19 mouse cellular contexts compared by ENCODE assay signal in genomic region chr16:24200200-24200599, GRCm38 (mm10).
DNase-seq lines count a peak whose midpoint lies in the region; ATAC-seq and TF ChIP-seq lines count a peak whose summit lies in the region.
"Had no signal": no experiment of that assay in that cellular context is flagged by ENCODE, and none has a peak within 500 bp of the region (broad histone marks: within the 10 kb centered on the region; RNA-seq: fewer than 3 reads in every experiment).

No protein-coding gene starts in this region.

- peak; percentile 81 for DNase-seq in thymus, postnatal 14 days
- no peak for DNase-seq in layer of hippocampus, adult 9-11 months
- no peak for DNase-seq in layer of hippocampus, adult 8-10 months (ENCODE audit: low spot score in 2 of 2)
- no peak for DNase-seq in gastrocnemius, postnatal 25 days
- DNase-seq: cerebellum, postnatal 25 days; gastrocnemius, postnatal 14 days; heart, postnatal 10 days; kidney, adult 18-20 months; kidney, postnatal 10 days; right cerebral cortex, postnatal 25 days had no signal

- H3K27me3 ChIP-seq in intestine, embryonic 15.5 days (replicated peaks) = no peaks in the 10 kb centered on the region
- H3K27me3 ChIP-seq: forebrain, embryonic 12.5 days; hindbrain, embryonic 15.5 days; limb, embryonic 12.5 days; neural tube, embryonic 13.5 days had no signal

- no peak for TF ChIP-seq CTCF in bone marrow, adult 2 months (IDR thresholded peaks at IDR 0.05; ENCODE audit: control insufficient read depth, insufficient read depth, low read length)

- H3K36me3 ChIP-seq in intestine, embryonic 15.5 days = no peaks in the 10 kb centered on the region
- H3K36me3 ChIP-seq in macrophage (ENCODE audit: inconsistent target) = no peaks in the 10 kb centered on the region
- H3K36me3 ChIP-seq: forebrain, embryonic 12.5 days; heart, embryonic 10.5 days; hindbrain, embryonic 15.5 days; limb, embryonic 12.5 days; midbrain, embryonic 10.5 days; neural tube, embryonic 13.5 days had no signal

- no peak for TF ChIP-seq POLR2A in bone marrow, adult 2 months (IDR thresholded peaks at IDR 0.05; ENCODE audit: borderline replicate concordance, control insufficient read depth, low read depth, low read length)

- H3K4me1 ChIP-seq in bone marrow, adult 2 months (ENCODE audit: control insufficient read depth, insufficient read depth, low read length) = peaks cover 10% of the 10 kb centered on the region; the same call in 1 of the 2 replicates
- no peaks in the 10 kb centered on the region for H3K4me1 ChIP-seq in intestine, embryonic 15.5 days (replicated peaks)
- H3K4me1 ChIP-seq: forebrain, embryonic 12.5 days; hindbrain, embryonic 15.5 days; midbrain, embryonic 10.5 days; neural tube, embryonic 13.5 days had no signal

- H3K4me3 ChIP-seq in bone marrow, adult 2 months (replicated peaks; ENCODE audit: control insufficient read depth, low read depth, low read length) = no peak overlapping the region
- H3K4me3 ChIP-seq in intestine, embryonic 15.5 days (replicated peaks) = no peak overlapping the region
- no peak overlapping the region for H3K4me3 ChIP-seq in macrophage (ENCODE audit: inconsistent target)
- H3K4me3 ChIP-seq: forebrain, embryonic 12.5 days; heart, embryonic 10.5 days; hindbrain, embryonic 15.5 days; limb, embryonic 12.5 days; midbrain, embryonic 10.5 days; neural tube, embryonic 13.5 days had no signal

- H3K9ac ChIP-seq in intestine, embryonic 15.5 days = no peak overlapping the region
- H3K9ac ChIP-seq: forebrain, embryonic 12.5 days; hindbrain, embryonic 15.5 days; limb, embryonic 12.5 days; neural tube, embryonic 13.5 days had no signal

- 49% methylated on average over 5 of the region's 5 CpGs for WGBS in bone marrow, adult 2 months
- WGBS in intestine, embryonic 15.5 days = 71% methylated on average over 5 of the region's 5 CpGs
- WGBS in macrophage (ENCODE audit: missing documents) = 86% methylated on average over 5 of the region's 5 CpGs

- H3K4me2 ChIP-seq in intestine, embryonic 15.5 days (replicated peaks) = no peak overlapping the region
- H3K4me2 ChIP-seq: forebrain, embryonic 12.5 days; hindbrain, embryonic 15.5 days; limb, embryonic 12.5 days; neural tube, embryonic 13.5 days had no signal

- no peaks in the 10 kb centered on the region for H3K9me3 ChIP-seq in intestine, embryonic 15.5 days
- H3K9me3 ChIP-seq: forebrain, embryonic 12.5 days; heart, embryonic 10.5 days; hindbrain, embryonic 15.5 days; limb, embryonic 12.5 days; midbrain, embryonic 10.5 days; neural tube, embryonic 13.5 days had no signal

- peak overlapping the region; percentile 89 for H3K27ac ChIP-seq in bone marrow, adult 2 months (ENCODE audit: control insufficient read depth, insufficient read depth, low read depth, low read length, poor library complexity)
- peak overlapping the region; percentile 36; the same call in 1 of the 2 replicates for H3K27ac ChIP-seq in intestine, embryonic 15.5 days
- peak overlapping the region; percentile 5; the same call in 1 of the 2 replicates for H3K27ac ChIP-seq in macrophage
- H3K27ac ChIP-seq: forebrain, embryonic 12.5 days; hindbrain, embryonic 15.5 days; limb, embryonic 12.5 days; midbrain, embryonic 10.5 days; neural tube, embryonic 13.5 days had no signal

- H3K79me2 ChIP-seq in macrophage (ENCODE audit: inconsistent target) = no peaks in the 10 kb centered on the region

- peak; percentile 89 for ATAC-seq in intestine, embryonic 15.5 days

Comparison
In these comparisons a context has a peak if more than half of its experiments do, and no peak if none do; other contexts are left out.
1. H3K27ac ChIP-seq: peak in every context shown above with its lines; median percentile 89 in bone marrow, adult 2 months; 36 in intestine, embryonic 15.5 days; 5 in macrophage.